Mouse (Mus musculus): ENCODE results near the gene 9130008F23Rik.

DNA sequence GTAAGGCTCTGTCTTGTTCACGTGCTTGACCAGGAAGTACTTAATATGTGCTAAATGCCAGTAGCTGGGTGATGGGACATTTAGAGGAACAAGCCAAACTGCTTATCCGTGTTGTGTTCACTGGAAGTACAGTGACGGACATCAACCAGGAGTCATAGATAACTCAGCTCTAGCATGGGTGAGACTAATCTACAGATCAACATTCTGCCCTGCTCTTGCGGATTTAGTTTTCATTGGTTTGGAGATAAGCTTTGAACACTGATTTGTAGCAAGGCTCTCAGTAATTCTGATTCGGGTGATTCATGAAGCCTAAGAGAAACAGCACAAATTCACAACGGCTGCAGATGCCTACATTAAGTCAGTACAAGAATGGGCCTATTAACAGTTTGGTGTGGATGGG is 1.8 kb upstream of the 9130008F23Rik start:
- TF ChIP-seq CTCF (IDR thresholded peaks at IDR 0.05; ENCODE audit: low read depth, low read length): no peak
- TF ChIP-seq POLR2A (IDR thresholded peaks at IDR 0.05; ENCODE audit: extremely low read depth, insufficient read depth, low read length): no peak
